Comparison of ENCODE assay signal across 9 mouse cellular contexts in genomic region chr2:180700457-180700856, GRCm38 (mm10). TPM values are rescaled to one million over a fixed set of nuclear protein-coding genes. Genes with fewer than 3 reads are reported as not detected.
DNase-seq lines count a peak whose midpoint lies in the region; ATAC-seq and TF ChIP-seq lines count a peak whose summit lies in the region.
"Had no signal": no experiment of that assay in that cellular context is flagged by ENCODE, and none has a peak within 500 bp of the region (broad histone marks: within the 10 kb centered on the region; RNA-seq: fewer than 3 reads in every experiment).

No protein-coding gene starts in this region.

- 59% methylated on average over 5 of the region's 5 CpGs for WGBS in lung, postnatal 0 days
- 76% methylated on average over 5 of the region's 5 CpGs for WGBS in forebrain, embryonic 15.5 days
- 80% methylated on average over 5 of the region's 5 CpGs for WGBS in limb, embryonic 12.5 days
- 63% methylated on average over 5 of the region's 5 CpGs for WGBS in stomach, embryonic 15.5 days

- H3K9ac ChIP-seq in lung, postnatal 0 days (replicated peaks; ENCODE audit: low read depth): peak overlapping the region; percentile 99
- peak overlapping the region; percentile 93 for H3K9ac ChIP-seq in forebrain, embryonic 15.5 days (replicated peaks)
- H3K9ac ChIP-seq in limb, embryonic 12.5 days (replicated peaks): peak overlapping the region; percentile 96; the same call in 1 of the 2 replicates
- peak overlapping the region; percentile 92; the same call in 1 of the 2 replicates for H3K9ac ChIP-seq in stomach, embryonic 15.5 days

- DNase-seq in lung, postnatal 0 days (ENCODE audit: low spot score): no peak
- DNase-seq in lung, postnatal 14 days: no peak
- DNase-seq in left cerebral cortex, postnatal 4 days: no peak
- DNase-seq in ovary, postnatal 14 days (ENCODE audit: low spot score): no peak
- DNase-seq: layer of hippocampus, adult 9-11 months had no signal

- TF ChIP-seq CTCF in lung, postnatal 0 days (IDR thresholded peaks at IDR 0.05): no peak

- H3K27me3 ChIP-seq in lung, postnatal 0 days (replicated peaks; ENCODE audit: insufficient read depth, low read length): no peaks in the 10 kb centered on the region
- H3K27me3 ChIP-seq in forebrain, embryonic 15.5 days: no peaks in the 10 kb centered on the region
- no peaks in the 10 kb centered on the region for H3K27me3 ChIP-seq in limb, embryonic 12.5 days
- H3K27me3 ChIP-seq in stomach, embryonic 15.5 days (replicated peaks): no peaks in the 10 kb centered on the region

- peak overlapping the region; percentile 75 for H3K4me2 ChIP-seq in lung, postnatal 0 days (replicated peaks; ENCODE audit: low read depth, low read length)
- H3K4me2 ChIP-seq in forebrain, embryonic 15.5 days (replicated peaks): peak overlapping the region; percentile 95
- peak overlapping the region; percentile 76 for H3K4me2 ChIP-seq in limb, embryonic 12.5 days
- H3K4me2 ChIP-seq in stomach, embryonic 15.5 days: peak overlapping the region; percentile 90

- ATAC-seq in lung, postnatal 0 days: no peak
- ATAC-seq in forebrain, embryonic 15.5 days (replicated peaks): no peak
- ATAC-seq in limb, embryonic 12.5 days (ENCODE audit: insufficient number of reproducible peaks, insufficient read depth, low FRiP score, low TSS enrichment, low read depth): no peak
- no peak for ATAC-seq in stomach, embryonic 15.5 days (ENCODE audit: insufficient read depth, low FRiP score, low read depth)
- ATAC-seq in inflammation-experienced regulatory T-cells, adult 6 months: no peak

- intact Hi-C loops in left cerebral cortex, postnatal 4 days (cut with DNase I): no loop called here

- no peak overlapping the region for H3K27ac ChIP-seq in lung, postnatal 0 days (ENCODE audit: low read length)
- no peak overlapping the region for H3K27ac ChIP-seq in forebrain, embryonic 15.5 days (replicated peaks)
- no peak overlapping the region for H3K27ac ChIP-seq in limb, embryonic 12.5 days
- no peak overlapping the region for H3K27ac ChIP-seq in stomach, embryonic 15.5 days

- no peak for TF ChIP-seq EP300 in lung, postnatal 0 days (IDR thresholded peaks at IDR 0.05)

- H3K4me3 ChIP-seq in lung, postnatal 0 days (ENCODE audit: low read depth, low read length): peak overlapping the region; percentile 92; the same call in 1 of the 2 replicates
- peak overlapping the region; percentile 55 for H3K4me3 ChIP-seq in forebrain, embryonic 15.5 days
- H3K4me3 ChIP-seq in limb, embryonic 12.5 days (replicated peaks): peak overlapping the region; percentile 89
- H3K4me3 ChIP-seq in stomach, embryonic 15.5 days (replicated peaks): peak overlapping the region; percentile 84

- H3K36me3 ChIP-seq in lung, postnatal 0 days (ENCODE audit: insufficient read depth, low read length): no peaks in the 10 kb centered on the region
- H3K36me3 ChIP-seq in forebrain, embryonic 15.5 days: no peaks in the 10 kb centered on the region
- no peaks in the 10 kb centered on the region for H3K36me3 ChIP-seq in limb, embryonic 12.5 days
- H3K36me3 ChIP-seq in stomach, embryonic 15.5 days: no peaks in the 10 kb centered on the region

- H3K4me1 ChIP-seq in lung, postnatal 0 days (ENCODE audit: insufficient read depth, low read depth, low read length): peaks cover 14% of the 10 kb centered on the region
- H3K4me1 ChIP-seq in forebrain, embryonic 15.5 days: peaks cover 45% of the 10 kb centered on the region
- H3K4me1 ChIP-seq in limb, embryonic 12.5 days (replicated peaks): peaks cover 31% of the 10 kb centered on the region
- peaks cover 37% of the 10 kb centered on the region for H3K4me1 ChIP-seq in stomach, embryonic 15.5 days

- H3K9me3 ChIP-seq in lung, postnatal 0 days (ENCODE audit: low read length): no peaks in the 10 kb centered on the region
- H3K9me3 ChIP-seq in forebrain, embryonic 15.5 days: no peaks in the 10 kb centered on the region
- H3K9me3 ChIP-seq in limb, embryonic 12.5 days: no peaks in the 10 kb centered on the region
- no peaks in the 10 kb centered on the region for H3K9me3 ChIP-seq in stomach, embryonic 15.5 days

RNA-seq across cellular contexts. Expression of gene Dido1, which starts 9.3 kb away (rescaled TPM):
- 14.9 and 16.3 TPM in 2 replicates for polyA plus RNA-seq in lung, postnatal 0 days (2015; fragmentation: Nextera tagmentation; extraction: Ambion mirVana)
- polyA plus RNA-seq in forebrain, embryonic 15.5 days (2015; fragmentation: Nextera tagmentation; extraction: Ambion mirVana): 29.6 and 30.8 TPM in 2 replicates
- 36.1 and 38.2 TPM in 2 replicates for polyA plus RNA-seq in limb, embryonic 12.5 days (2016; fragmentation: Nextera tagmentation; extraction: Ambion mirVana)
- 25.2 and 26.8 TPM in 2 replicates for polyA plus RNA-seq in stomach, embryonic 15.5 days (2015; fragmentation: Nextera tagmentation; extraction: Ambion mirVana)
- polyA plus RNA-seq in inflammation-experienced regulatory T-cells, adult 6 months (2017; shearing (Covaris generic)): 10 to 100 TPM; 36.4 to 52.4 (median 45.3) TPM
- total RNA-seq in left cerebral cortex, postnatal 4 days (2021): 10 to 100 TPM; 60.8 to 61.4 TPM

RNA-seq across cellular contexts. Expression of gene Gid8, which starts 9.5 kb away (rescaled TPM):
- 38.7 and 38.8 TPM in 2 replicates for polyA plus RNA-seq in lung, postnatal 0 days (2015; fragmentation: Nextera tagmentation; extraction: Ambion mirVana)
- 58.0 and 58.7 TPM in 2 replicates for polyA plus RNA-seq in forebrain, embryonic 15.5 days (2015; fragmentation: Nextera tagmentation; extraction: Ambion mirVana)
- 60.7 and 60.9 TPM in 2 replicates for polyA plus RNA-seq in limb, embryonic 12.5 days (2016; fragmentation: Nextera tagmentation; extraction: Ambion mirVana)
- polyA plus RNA-seq in stomach, embryonic 15.5 days (2015; fragmentation: Nextera tagmentation; extraction: Ambion mirVana): 61.4 TPM in 2 replicates
- 10 to 100 TPM; 20.2 to 22.8 (median 22.4) TPM for polyA plus RNA-seq in inflammation-experienced regulatory T-cells, adult 6 months (2017; shearing (Covaris generic))
- total RNA-seq in left cerebral cortex, postnatal 4 days (2021): 10 to 100 TPM; 66.3 to 67.5 TPM

RNA-seq across cellular contexts. Expression of gene Slc17a9, which starts 24.6 kb away (rescaled TPM):
- polyA plus RNA-seq in lung, postnatal 0 days (2015; fragmentation: Nextera tagmentation; extraction: Ambion mirVana): 1.4 and 1.7 TPM in 2 replicates
- 0.13 and 0.29 TPM in 2 replicates for polyA plus RNA-seq in forebrain, embryonic 15.5 days (2015; fragmentation: Nextera tagmentation; extraction: Ambion mirVana)
- polyA plus RNA-seq in limb, embryonic 12.5 days (2016; fragmentation: Nextera tagmentation; extraction: Ambion mirVana): 0.45 and 0.52 TPM in 2 replicates
- 3.8 and 4.3 TPM in 2 replicates for polyA plus RNA-seq in stomach, embryonic 15.5 days (2015; fragmentation: Nextera tagmentation; extraction: Ambion mirVana)
- polyA plus RNA-seq in inflammation-experienced regulatory T-cells, adult 6 months (2017; shearing (Covaris generic)): 10 to 100 TPM; 31.7 to 86.8 (median 66.9) TPM
- total RNA-seq in left cerebral cortex, postnatal 4 days (2021): under 1 TPM; 0.44 to 0.50 TPM

RNA-seq across cellular contexts. Expression of gene Tcfl5, which starts 57.9 kb away (rescaled TPM):
- polyA plus RNA-seq in lung, postnatal 0 days (2015; fragmentation: Nextera tagmentation; extraction: Ambion mirVana): not detected in 2 replicates
- polyA plus RNA-seq in forebrain, embryonic 15.5 days (2015; fragmentation: Nextera tagmentation; extraction: Ambion mirVana): 0.29 and 0.50 TPM in 2 replicates
- polyA plus RNA-seq in limb, embryonic 12.5 days (2016; fragmentation: Nextera tagmentation; extraction: Ambion mirVana): 0.30 and 0.47 TPM in 2 replicates
- polyA plus RNA-seq in stomach, embryonic 15.5 days (2015; fragmentation: Nextera tagmentation; extraction: Ambion mirVana): 0.12 and 0.21 TPM in 2 replicates
- under 1 TPM in 1 of 3 experiments, not detected in 2; 0.28 TPM for polyA plus RNA-seq in inflammation-experienced regulatory T-cells, adult 6 months (2017; shearing (Covaris generic))
- 1 to 10 TPM; 2.7 to 3.7 TPM for total RNA-seq in left cerebral cortex, postnatal 4 days (2021)
